ENCODE assay signal across 10 mouse cellular contexts in genomic region chr7:6265695-6266094, GRCm38 (mm10). TPM values are rescaled to one million over a fixed set of nuclear protein-coding genes. Genes with fewer than 3 reads are reported as not detected.
DNase-seq lines count a peak whose midpoint lies in the region; ATAC-seq and TF ChIP-seq lines count a peak whose summit lies in the region.
"Had no signal": no experiment of that assay in that cellular context is flagged by ENCODE, and none has a peak within 500 bp of the region (broad histone marks: within the 10 kb centered on the region; RNA-seq: fewer than 3 reads in every experiment).

No protein-coding gene starts in this region.

- H3K27me3 ChIP-seq in kidney, embryonic 16.5 days (ENCODE audit: insufficient read depth, low read length): no peaks in the 10 kb centered on the region

- ATAC-seq in kidney, embryonic 16.5 days (ENCODE audit: low FRiP score, low TSS enrichment): no peak
- peak; percentile 98 for ATAC-seq in megakaryocyte progenitor cell, adult 5-6 weeks (replicated peaks; ENCODE audit: poor library complexity)
- no peak for ATAC-seq in frontal cortex, adult (ENCODE audit: low TSS enrichment)

- H3K4me2 ChIP-seq in kidney, embryonic 16.5 days (replicated peaks; ENCODE audit: low read depth, low read length): no peak overlapping the region

- no peak overlapping the region for H3K27ac ChIP-seq in kidney, embryonic 16.5 days (ENCODE audit: low read length)
- H3K27ac ChIP-seq in ES-E14 (ENCODE audit: insufficient read depth, low read depth, low read length, poor library complexity, severe bottlenecking): no peak overlapping the region

- 70% methylated on average over 8 of the region's 8 CpGs for WGBS in kidney, embryonic 16.5 days

- H3K9ac ChIP-seq in kidney, embryonic 16.5 days (replicated peaks; ENCODE audit: low read length): no peak overlapping the region
- H3K9ac ChIP-seq in ES-E14 (ENCODE audit: insufficient read depth, low read depth, low read length, poor library complexity, severe bottlenecking): peak overlapping the region; percentile 26; the same call in 1 of the 2 replicates

- H3K9me3 ChIP-seq in kidney, embryonic 16.5 days (ENCODE audit: low read length): no peaks in the 10 kb centered on the region
- H3K9me3 ChIP-seq in ES-E14 (ENCODE audit: control insufficient read depth, insufficient read depth, low read depth, low read length): no peaks in the 10 kb centered on the region

- in situ Hi-C loops in ES-E14 (cut with MboI; ENCODE audit: low sequenced_read_pairs in 2 of 2, unreplicated experiment in 2 of 2): no loop called here

- DNase-seq in kidney, postnatal 10 days: peak; percentile 39
- no peak for DNase-seq in ES-E14 (ENCODE audit: low read depth, low spot score)
- DNase-seq in brain, adult 2 months (ENCODE audit: low read depth, low spot score): peak; percentile 9
- no peak for DNase-seq in frontal cortex, postnatal 14 days (ENCODE audit: low spot score in 2 of 2)
- no peak for DNase-seq in MN1 (ENCODE audit: low spot score)

- no peaks in the 10 kb centered on the region for H3K36me3 ChIP-seq in kidney, embryonic 16.5 days (ENCODE audit: insufficient read depth, low read length)
- no peaks in the 10 kb centered on the region for H3K36me3 ChIP-seq in ES-E14 (ENCODE audit: control insufficient read depth, insufficient read depth, low read length, poor library complexity, severe bottlenecking)

- no peak overlapping the region for H3K4me3 ChIP-seq in kidney, embryonic 16.5 days (ENCODE audit: low read length)
- H3K4me3 ChIP-seq in ES-E14 (ENCODE audit: insufficient read depth in 1 of 2, low read depth in 1 of 2, low read length in 2 of 2, poor library complexity in 1 of 2, severe bottlenecking in 1 of 2): peak overlapping the region; percentile 32 to 48; a peak in 3 of 4 replicates

- H3K4me1 ChIP-seq in kidney, embryonic 16.5 days (ENCODE audit: insufficient read depth, low read length): no peaks in the 10 kb centered on the region
- H3K4me1 ChIP-seq in ES-E14 (ENCODE audit: control insufficient read depth in 2 of 2, insufficient read depth in 2 of 2, low read length in 2 of 2, poor library complexity in 1 of 2): peaks cover 0 to 7% of the 10 kb centered on the region in 2 experiments; a peak in 2 of 4 replicates

TF ChIP-seq in ES-E14, 5 proteins besides CTCF, POLR2A, EP300 and RAD21:
- no peak for TF ChIP-seq ZC3H11A (IDR thresholded peaks at IDR 0.05; ENCODE audit: borderline replicate concordance, low read depth, low read length)
- no peak for TF ChIP-seq HCFC1 (IDR thresholded peaks at IDR 0.05; ENCODE audit: borderline replicate concordance, insufficient read depth, low read length)
- TF ChIP-seq ZNF384 (IDR thresholded peaks at IDR 0.05; ENCODE audit: low read depth, low read length): no peak
- no peak for TF ChIP-seq CHD2 (IDR thresholded peaks at IDR 0.05; ENCODE audit: low read depth, low read length)
- no peak for TF ChIP-seq MAFK (IDR thresholded peaks at IDR 0.05; ENCODE audit: insufficient read depth, low read depth, low read length)

RNA-seq across cellular contexts. Expression of gene Epp13, which starts 13.2 kb away (rescaled TPM):
- not detected in 2 replicates for polyA plus RNA-seq in kidney, embryonic 16.5 days (2015; fragmentation: Nextera tagmentation; extraction: Ambion mirVana)
- total RNA-seq in ES-E14 (2012; rRNA removed): 9.7 and 12.4 TPM in 2 replicates
- not detected in 2 replicates for total RNA-seq in megakaryocyte progenitor cell, adult 5-6 weeks (2015)
- not detected in 2 replicates for total RNA-seq in megakaryocyte progenitor cell, adult 5-6 weeks (2017)
- polyA plus RNA-seq: limb, embryonic 14.5 days had no signal

RNA-seq across cellular contexts. Expression of gene Zfp667, which starts 20.7 kb away (rescaled TPM):
- polyA plus RNA-seq in kidney, embryonic 16.5 days (2015; fragmentation: Nextera tagmentation; extraction: Ambion mirVana): 4.9 and 6.8 TPM in 2 replicates
- total RNA-seq in ES-E14 (2012; rRNA removed): 2.3 and 3.2 TPM in 2 replicates
- 1.3 and 3.3 TPM in 2 replicates for total RNA-seq in megakaryocyte progenitor cell, adult 5-6 weeks (2015)
- 2.8 and 3.4 TPM in 2 replicates for total RNA-seq in megakaryocyte progenitor cell, adult 5-6 weeks (2017)

RNA-seq across cellular contexts. Expression of gene Zscan5b, which starts 43.6 kb away (rescaled TPM):
- polyA plus RNA-seq in kidney, embryonic 16.5 days (2015; fragmentation: Nextera tagmentation; extraction: Ambion mirVana): not detected in 2 replicates
- 2.1 and 3.3 TPM in 2 replicates for total RNA-seq in ES-E14 (2012; rRNA removed)
- total RNA-seq in megakaryocyte progenitor cell, adult 5-6 weeks (2015): not detected in 2 replicates
- total RNA-seq in megakaryocyte progenitor cell, adult 5-6 weeks (2017): not detected in 2 replicates
- polyA plus RNA-seq: embryonic facial prominence, embryonic 14.5 days; limb, embryonic 14.5 days had no signal

Comparison
In these comparisons a context has a peak if more than half of its experiments do, and no peak if none do; other contexts are left out.
1. DNase-seq: peak in kidney, postnatal 10 days (single experiment) and brain, adult 2 months (single experiment); none in ES-E14 (single experiment), frontal cortex, postnatal 14 days (0 of 2) and MN1 (single experiment).
2. RNA of gene Epp13, which starts 13.2 kb away (total RNA-seq): 9.7 to 12.4 TPM in ES-E14; not detected in megakaryocyte progenitor cell, adult 5-6 weeks; every median in the first group is over 10 times any median in the second.